Mouse (Mus musculus): ENCODE results near the gene Zfp42. TPM values are rescaled to one million over a fixed set of nuclear protein-coding genes. Genes with fewer than 3 reads are reported as not detected.

Gene Zfp42
- total RNA-seq, 2 experiments from 2014 or later, result not detected

GRCm38 (mm10) chr8:43251653-43252052, 55.1 kb downstream of the Zfp42 start:
- DNase-seq, result no peak

- no peak for DNase-seq
These were observed 58.1 kb downstream of the Zfp42 start for GRCm38 (mm10) chr8:43248707-43249106.

Other genes with a start within 250 kb of the Zfp42 start
- not detected for gene Triml1, start 165.5 kb downstream of the Zfp42 start, total RNA-seq (2021)
- not detected for gene Triml2, start 126.4 kb downstream of the Zfp42 start, total RNA-seq (2021)
- not detected for gene Adam26b, start 221.1 kb upstream of the Zfp42 start, total RNA-seq (2021)